Mouse (Mus musculus) MEL (cell line): ENCODE measurements around the gene Gpr63.

Experiments
- CHD2 ChIP-seq: IDR thresholded peaks from 2 replicates; pipeline ENCODE4 v1.6.1; 2011; ENCODE audit warnings: low read length, improper control_type of control experiment
- CTCF ChIP-seq, 3 experiments: IDR thresholded peaks in 2 of 3; conservative IDR thresholded peaks in 1 of 3; 2 replicates each; pipeline ENCODE4 v1.5.1; 2011 to 2012; ENCODE audit warnings: low read length in 3 of 3, low read depth in 2 of 3, mild to moderate bottlenecking in 2 of 3, improper control_type of control experiment in 1 of 3, inconsistent platforms in 1 of 3, mixed read lengths in 1 of 3, moderate library complexity in 1 of 3; ENCODE audit not compliant: control insufficient read depth in 1 of 3, insufficient read depth in 1 of 3, poor library complexity in 1 of 3, severe bottlenecking in 1 of 3
- ELF1 ChIP-seq: IDR thresholded peaks from 2 replicates; pipeline ENCODE4 v1.6.1; 2014; ENCODE audit warnings: low read depth, mild to moderate bottlenecking, inconsistent platforms, low read length, improper control_type of control experiment, moderate library complexity
- POLR2A ChIP-seq, 2 experiments: IDR thresholded peaks; 2 replicates each; pipeline ENCODE4 v1.6.1; 2011 to 2012; ENCODE audit warnings: low read length in 2 of 2, mild to moderate bottlenecking in 2 of 2, control low read depth in 1 of 2, improper control_type of control experiment in 1 of 2, low read depth in 1 of 2, moderate library complexity in 1 of 2; ENCODE audit not compliant: control insufficient read depth in 1 of 2, insufficient read depth in 1 of 2, poor library complexity in 1 of 2
- TBP ChIP-seq: IDR thresholded peaks from 2 replicates; pipeline ENCODE4 v1.8.0; 2011; ENCODE audit warnings: low read depth, low read length, improper control_type of control experiment
- TCF12 ChIP-seq: IDR thresholded peaks from 2 replicates; pipeline ENCODE4 v1.6.1; 2014; ENCODE audit warnings: low read depth, mild to moderate bottlenecking, inconsistent platforms, low read length, improper control_type of control experiment, moderate library complexity

DNA sequence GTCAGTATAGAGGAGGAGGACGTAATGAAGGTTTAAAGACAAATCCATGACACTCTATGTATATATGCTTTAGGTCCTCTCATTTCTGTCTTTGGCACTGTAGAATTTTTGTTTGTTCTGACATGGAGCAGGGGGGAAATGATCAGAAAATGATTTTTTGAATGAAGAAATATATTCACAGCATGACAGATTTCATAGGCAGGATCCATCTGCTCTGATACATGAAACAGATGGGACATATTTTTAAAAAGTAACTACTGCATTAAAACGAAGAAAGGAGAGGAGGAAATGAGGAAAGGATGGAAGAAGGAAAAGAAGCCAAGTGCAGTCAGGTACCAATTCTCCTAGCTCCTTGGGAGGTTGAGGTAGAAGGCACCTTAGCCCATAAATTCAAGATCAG is 41.5 kb upstream of the Gpr63 start:
- TF ChIP-seq CTCF (IDR thresholded peaks at IDR 0.05 in 2 of 3, conservative IDR thresholded peaks at IDR 0.05 in 1 of 3; ENCODE audit: control insufficient read depth in 1 of 3, insufficient read depth in 1 of 3, low read depth in 2 of 3, low read length in 3 of 3, poor library complexity in 1 of 3, severe bottlenecking in 1 of 3) (no peak), ELF1 (no peak), CHD2 (no peak), TBP (no peak), POLR2A (IDR thresholded peaks at IDR 0.05; ENCODE audit: control insufficient read depth in 1 of 2, insufficient read depth in 1 of 2, low read depth in 1 of 2, low read length in 2 of 2, poor library complexity in 1 of 2) (no peak), TCF12 (no peak)
